Mouse (Mus musculus) mature B cell (primary cell): ENCODE data around the gene Ing5.
"Not testable (repeated sequence)": the region's sequence is repeated elsewhere in the genome, so short reads cannot be mapped to it uniquely, and the experiment has no call there.

ENCODE experiments used
- in situ Hi-C: fragments of 300-500 bp; cut with MboI; formaldehyde crosslinking; loops from 2 replicates; pipeline ENCODE4 v1.14.3; 2019

Gene Ing5

DNA sequence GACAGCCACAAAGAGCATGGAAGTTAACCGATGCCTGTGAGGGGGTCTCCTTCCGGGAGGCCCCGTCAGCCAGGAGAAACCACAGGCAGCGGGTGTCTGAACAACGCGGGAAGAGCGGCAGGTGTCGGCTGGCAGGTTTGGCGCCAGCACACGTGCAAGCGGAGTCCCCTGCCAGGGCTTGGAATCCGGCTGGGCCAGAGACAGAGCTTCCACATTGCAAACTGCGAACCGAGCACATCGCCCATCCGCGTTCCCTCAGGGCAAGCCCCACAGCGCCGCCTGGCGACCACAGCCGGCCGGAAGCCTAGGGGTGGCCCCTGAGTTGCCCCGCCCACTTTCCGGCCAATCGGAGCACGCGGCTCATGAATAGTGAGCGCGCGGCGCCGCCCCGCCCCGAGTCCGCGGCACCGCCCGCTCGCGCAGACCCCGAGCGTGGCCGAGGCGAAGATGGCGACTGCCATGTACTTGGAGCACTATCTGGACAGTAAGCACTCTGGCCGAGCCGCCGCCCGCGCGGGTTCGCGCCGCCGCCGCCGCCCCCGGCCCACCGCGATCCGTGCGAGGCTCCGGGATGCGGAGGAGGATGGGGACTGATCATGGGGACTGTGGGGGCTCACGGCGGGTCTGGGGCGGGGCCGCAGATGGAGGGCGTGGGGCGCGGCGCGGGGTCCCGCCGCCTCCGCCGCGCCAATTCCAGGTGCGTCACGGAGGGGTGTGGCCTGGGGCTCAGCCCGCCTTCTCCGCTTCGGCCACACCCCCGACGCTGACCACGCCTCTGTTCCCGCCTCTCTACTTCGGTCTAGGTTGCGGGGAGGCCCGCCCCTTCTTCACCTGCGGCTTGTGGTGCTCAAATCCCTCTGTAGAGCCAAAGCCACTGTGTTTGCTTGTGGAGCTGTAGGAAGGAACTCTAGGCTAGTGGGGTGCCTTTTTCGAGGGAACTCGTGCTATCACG is at the start of gene Ing5:
TSS of gene Ing5 (plus strand) at position 410 of the 952 bp plus-strand sequence.
- in situ Hi-C loops: loop anchor here (25.0 kb wide), 1 partner anchor 892 kb away; the partner anchor contains the start of genes Ankmy1, Dusp28 and Rnpepl1

DNA sequence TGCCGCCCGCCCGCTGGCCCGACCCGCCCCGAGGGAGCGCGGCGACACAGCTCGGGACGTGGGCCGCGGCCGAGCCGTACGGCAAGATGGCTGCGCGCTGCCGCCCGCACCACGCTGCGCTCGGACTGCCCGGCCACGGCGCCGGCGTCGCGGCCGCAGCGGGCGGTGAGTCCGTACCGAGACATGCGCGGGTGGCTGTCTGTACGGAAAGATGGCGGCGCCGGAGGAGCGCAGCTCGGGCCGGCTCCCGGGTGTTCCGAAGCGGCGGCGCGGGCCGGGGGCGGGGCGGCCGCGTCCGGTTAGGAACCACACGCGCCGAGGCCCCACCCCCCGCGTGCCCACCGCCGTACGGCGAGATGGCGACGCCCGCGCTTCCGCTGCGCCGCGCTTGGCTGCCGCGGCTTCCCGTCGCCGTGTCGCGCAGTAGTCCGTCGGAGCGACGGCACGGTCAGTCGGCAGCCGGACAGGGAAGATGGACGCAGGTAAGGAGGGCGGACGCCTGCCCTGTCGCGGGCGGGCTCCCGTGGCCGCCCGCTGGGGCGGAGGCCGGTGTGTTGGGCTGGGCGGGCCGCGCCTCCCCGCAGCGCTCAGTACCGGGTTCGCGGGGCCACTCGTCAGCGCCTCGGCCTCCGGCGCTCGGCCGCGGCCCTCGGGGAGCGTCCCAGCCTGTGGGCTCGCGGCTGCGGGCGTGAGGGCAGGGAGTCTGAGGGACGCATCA is 49.0 kb upstream of the Ing5 start, which contains the start of gene Thap4:
TSS of gene Thap4 (minus strand) at position 292 of the 718 bp plus-strand sequence.
- in situ Hi-C loops: no loop called here

DNA sequence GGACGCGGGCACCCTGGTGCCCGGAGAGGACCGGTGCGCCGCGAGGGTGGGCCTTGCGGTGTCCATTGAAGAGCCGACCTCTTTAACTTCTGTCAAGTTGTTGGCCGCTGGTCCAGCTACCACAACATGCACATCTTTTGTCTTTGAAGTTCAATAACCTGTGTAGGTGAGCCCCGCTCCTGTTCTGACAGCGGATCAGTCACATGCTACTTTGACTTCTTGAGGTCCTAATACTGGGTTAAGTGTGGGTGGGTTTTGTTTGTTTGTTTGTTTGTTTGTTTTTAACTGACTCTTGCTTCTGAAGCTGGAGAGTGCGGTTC is 48.5 kb upstream of the Ing5 start:
- in situ Hi-C loops: no loop called here

DNA sequence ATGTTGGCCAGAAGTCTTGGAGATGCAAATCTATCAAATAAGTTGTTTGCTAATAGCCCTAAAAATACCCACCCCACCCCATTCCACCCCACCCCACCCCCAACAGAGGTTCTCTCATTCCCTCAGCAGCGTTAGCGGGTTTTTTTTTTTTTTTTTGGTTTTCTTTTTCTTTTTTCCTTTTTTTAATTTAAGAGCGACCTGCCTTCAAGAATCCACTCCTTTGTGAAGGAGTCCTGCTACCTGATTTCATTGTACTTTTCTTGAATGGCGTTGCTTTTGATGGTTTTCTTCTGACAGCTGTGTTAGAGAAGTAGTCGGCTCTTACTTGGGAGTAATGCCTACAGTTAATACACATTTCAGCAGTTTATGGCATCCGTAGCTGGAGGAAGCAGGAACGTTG is 48.1 kb upstream of the Ing5 start:
- in situ Hi-C loops: no loop called here

DNA sequence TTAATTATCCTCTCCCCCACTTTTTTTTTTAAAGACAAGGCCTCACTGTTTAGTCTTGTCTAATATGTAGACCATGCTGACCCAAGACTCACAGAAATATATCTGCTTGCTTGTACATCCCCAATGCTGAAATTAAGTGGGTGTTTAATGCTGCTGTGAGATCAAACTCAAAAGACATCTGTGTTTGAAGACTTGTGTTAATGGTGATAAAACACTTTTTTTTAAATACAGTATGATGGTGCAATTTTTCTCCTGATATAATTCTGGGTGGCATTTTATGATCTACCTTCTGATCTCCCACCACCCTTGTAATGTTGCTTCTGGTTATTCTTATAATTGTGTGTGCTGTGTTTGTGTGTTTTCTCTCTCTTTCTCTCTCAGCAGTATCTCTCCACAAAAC is 47.6 kb upstream of the Ing5 start:
- in situ Hi-C loops: no loop called here

DNA sequence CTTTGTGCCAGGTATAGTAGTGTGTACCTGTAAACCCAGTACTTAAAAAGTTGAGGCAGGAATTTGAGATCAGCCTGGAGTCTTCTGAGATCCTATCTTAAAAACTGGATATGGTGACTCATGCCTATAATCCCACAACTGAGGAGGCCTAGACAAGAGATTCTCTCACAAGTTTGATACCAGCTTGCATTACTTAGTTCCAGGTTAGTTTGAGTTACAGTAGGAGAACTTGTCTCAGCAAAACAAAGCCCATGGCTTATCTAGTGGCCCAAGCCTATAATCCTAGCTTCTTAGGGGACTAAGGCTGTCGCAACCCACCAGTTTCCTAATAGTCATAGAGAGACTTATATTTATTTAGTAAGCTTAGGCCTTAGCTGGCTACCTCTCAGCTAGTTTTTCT is 43.7 kb upstream of the Ing5 start:
- in situ Hi-C loops: no loop called here

DNA sequence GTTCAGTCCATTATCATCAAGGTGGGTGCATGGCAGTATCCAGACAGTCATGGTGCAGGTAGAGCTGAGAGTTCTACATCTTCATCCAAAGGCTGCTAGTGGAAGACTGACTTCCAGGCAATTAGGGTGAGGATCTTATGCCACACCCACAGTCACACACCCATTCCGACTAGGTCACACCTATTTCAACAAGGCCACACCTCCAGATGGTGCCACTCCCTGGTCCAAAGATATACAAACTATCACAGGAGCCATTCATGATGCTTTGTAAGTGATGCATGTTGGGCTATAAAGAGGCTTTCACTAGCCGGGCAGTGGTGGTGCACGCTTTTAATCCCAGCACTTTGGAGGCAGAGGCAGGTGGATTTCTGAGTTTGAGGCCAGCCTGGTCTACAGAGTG is 40.2 kb upstream of the Ing5 start:
- in situ Hi-C loops: not testable (repeated sequence)

DNA sequence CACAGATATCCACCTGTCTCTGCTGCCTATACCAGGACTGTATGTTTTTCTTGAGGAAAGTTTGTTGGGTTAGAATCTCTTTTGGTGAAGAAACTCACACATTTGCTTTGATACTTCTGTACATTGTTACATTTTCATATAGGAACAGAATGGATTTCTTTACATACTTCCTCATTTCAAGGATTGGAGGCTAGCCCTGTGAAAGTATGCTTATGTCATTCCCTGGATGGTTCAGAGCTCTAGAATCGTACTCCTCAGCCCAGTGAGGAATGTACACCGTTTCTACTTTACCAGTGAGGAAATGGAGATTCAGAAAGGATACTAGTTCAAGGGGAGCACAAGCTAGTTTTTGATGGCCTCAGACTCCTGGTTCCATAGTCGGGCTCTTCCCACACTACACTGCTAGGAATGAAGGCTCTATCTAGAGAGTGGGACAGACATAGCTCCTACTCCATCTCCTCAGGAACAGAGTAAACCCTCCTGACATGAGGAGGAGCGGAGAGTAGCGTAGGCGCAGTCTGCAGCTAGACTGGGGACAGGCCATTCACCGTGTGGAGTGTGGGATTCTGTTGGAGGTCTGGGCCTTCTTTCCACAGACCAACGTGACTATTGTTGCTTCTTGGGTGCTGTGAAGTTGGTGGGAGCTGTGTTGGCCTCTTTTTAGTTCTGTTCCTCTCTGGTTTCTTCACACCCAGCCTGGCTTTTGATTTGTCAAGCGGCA is 38.7 kb upstream of the Ing5 start:
- in situ Hi-C loops: no loop called here

DNA sequence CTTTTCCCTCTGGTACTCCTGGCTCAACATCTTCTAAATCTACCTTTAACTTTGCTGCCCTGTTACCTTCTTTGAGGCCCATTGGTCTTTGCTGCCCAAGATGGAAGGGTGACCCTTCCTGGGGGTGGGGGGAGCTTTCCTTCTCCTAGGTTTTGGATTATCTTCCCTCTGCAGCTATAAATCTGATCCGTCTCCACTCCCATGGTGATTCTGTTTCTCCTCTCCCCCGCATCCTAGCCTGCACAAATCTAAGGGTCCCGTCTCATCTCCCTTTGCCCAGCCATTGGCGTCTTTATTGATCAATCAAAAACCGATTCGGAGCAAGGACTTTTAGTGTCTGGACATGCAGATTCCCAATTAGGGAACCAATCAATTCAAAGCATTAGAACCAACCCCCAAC is 36.2 kb upstream of the Ing5 start:
- in situ Hi-C loops: no loop called here

DNA sequence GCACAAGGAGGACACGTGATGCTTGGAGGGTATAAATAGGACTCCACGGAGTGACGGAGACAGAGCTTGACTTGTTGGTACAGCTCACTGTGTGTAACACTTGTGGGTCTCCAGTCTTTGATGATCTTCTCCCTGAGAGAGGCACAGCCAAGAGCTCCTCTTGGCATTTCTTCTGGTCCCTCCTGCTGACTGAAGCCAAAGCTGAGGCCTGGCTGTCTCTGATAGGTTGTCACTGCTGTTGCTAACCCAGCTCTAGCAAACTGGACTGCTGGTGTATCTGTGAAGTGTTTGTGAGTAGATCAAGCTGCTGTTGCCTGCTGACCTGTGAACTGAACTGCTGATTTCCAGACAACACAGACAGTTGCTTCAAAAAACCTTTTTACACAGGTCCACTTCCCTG is 33.9 kb upstream of the Ing5 start:
- in situ Hi-C loops: no loop called here

DNA sequence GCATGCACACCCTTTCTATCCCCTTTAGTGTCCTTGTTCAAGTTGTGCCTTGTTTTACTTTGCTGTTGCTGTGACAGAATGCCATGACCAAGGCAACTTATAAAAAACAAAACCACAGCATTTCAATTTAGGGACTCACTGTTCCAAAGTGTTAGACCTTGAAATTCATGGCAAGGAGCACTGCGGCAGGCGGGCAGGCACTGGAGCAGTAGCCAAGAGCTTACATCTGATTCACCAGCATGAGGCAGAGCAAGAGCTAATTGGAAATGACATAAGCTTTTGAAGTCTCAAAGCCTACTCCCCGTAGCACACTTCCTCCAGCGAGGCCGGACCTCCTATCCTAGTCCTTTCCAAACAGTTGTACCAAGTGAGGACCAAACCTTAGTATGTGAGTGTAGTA is 27.1 kb upstream of the Ing5 start:
- in situ Hi-C loops: no loop called here

DNA sequence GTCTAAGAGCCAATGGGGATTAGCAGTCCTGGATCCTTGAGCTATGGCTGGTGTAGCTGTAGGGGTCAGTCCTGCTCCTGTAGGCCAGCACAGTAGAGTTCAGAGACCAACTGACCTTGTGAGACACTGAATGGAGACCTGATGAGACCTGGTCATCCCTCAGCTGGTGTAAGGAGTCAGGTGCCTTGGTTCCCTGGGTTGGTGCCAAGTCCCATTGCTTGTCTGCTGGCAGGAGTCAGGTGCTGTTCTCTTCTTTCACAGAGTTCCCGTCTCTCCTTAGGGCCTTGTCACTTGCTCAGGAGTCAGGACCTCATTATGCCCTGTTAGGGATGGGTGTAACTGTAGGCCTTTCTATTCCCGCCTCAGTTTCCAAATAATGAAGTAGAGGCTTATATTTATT is 16.9 kb upstream of the Ing5 start:
- in situ Hi-C loops: no loop called here

DNA sequence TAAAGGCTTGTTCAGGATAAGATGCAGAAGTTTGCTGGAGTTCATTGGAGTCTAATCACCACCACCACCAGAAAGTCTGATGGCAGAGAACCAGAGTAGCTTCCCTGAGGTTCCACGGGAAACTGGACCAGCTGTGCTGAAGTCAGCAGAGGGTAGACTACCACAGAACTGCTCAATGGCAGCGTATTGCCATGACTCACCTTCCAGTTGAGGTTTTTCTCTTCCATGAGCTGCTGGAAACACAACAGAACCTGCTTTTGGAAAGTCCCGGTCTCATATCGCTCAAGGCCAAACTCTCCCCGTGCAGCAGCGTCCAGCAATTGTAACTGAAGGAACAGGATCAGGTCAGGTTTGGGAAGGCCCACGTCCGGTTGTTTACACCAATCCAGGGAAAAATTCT is 9.2 kb upstream of the Ing5 start:
- in situ Hi-C loops: no loop called here

DNA sequence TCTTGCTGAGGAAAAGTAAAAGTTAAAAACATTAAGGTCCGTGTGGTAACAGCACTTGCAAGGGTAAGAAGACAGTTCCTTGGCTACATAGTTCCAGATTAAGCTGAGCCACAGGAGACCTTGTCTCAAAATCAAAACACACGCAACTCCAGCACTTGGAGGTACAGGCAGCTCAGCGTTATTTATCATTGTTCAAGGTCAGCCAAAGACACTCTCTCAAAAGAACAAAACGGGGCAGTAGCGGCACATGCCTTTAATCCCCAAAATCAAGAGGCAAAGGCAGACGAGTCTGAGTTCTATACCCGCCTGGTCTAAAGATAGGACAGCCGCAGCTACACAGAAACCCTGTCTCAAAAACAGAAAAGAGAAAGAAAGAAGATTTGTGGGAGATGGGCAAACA is 7.9 kb upstream of the Ing5 start:
- in situ Hi-C loops: no loop called here

DNA sequence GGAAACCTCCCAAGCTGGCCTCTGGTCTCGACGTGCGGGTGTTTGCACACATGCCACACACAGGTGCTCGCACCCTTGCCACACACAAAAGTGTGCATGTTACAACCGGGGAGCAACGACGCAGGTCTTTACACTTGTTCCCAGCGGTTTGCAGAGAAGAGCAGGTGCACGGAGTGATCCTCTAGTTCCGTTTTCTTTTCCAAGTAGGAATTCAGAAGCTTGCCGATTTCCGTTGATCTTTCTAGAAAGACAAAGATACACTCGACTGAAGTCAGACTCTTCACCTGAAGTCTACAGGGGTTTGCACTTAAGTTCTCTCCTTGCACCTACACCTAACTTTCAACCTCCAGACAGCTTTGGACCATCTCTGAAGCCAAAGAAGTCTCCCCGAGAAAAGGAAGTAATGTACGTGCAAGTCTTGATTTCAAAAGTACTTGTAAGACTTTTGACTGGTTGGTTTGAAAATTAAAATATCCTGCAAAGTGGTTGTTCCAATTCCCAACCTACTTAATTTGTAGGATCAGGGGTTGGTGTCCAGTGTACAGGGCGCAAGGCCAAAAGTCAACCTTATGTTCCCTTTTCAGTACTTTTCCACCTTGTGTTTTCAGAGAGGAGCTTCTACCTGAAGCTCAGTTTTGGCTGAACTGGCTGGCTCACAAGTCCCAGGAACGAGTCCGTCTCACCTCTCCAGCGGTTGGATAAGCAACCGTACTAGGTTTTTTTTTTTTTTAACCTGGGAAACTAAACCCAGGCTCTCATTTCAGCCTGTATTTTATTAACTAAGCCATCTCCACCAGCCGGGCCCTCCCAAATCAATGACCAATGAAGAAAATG is 2.9 kb upstream of the Ing5 start:
- in situ Hi-C loops: loop anchor here (25.0 kb wide), 1 partner anchor 889 kb away; the partner anchor contains the start of genes Ankmy1, Dusp28 and Rnpepl1

DNA sequence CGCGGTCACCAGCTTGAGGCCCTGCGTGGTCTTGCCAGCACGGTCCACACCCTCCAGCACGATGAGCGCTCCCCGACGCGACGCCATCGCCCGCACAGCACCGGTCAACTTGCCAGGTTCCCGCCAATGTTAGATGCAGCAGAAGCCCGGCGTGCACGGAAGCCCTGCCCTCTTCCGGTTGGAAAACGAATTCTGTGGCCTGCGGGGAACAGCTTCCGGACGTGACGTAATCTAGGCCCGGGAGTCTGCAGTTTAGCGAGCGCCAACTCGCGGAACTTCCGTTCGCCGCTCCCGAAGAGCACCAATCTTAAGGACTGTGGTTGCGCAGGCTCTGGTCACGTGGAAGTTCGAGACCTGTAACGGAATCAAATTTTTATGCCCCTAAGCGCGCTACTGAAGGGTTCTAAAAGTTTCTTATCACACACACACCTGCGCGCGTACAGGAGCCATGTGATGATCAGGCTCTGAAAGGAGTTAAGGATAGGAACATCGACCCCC is 2.0 kb upstream of the Ing5 start, which contains the start of gene Dtymk:
TSS of gene Dtymk (minus strand) at position 194 of the 498 bp plus-strand sequence.
- in situ Hi-C loops: loop anchor here (25.0 kb wide), 1 partner anchor 889 kb away; the partner anchor contains the start of genes Ankmy1, Dusp28 and Rnpepl1

DNA sequence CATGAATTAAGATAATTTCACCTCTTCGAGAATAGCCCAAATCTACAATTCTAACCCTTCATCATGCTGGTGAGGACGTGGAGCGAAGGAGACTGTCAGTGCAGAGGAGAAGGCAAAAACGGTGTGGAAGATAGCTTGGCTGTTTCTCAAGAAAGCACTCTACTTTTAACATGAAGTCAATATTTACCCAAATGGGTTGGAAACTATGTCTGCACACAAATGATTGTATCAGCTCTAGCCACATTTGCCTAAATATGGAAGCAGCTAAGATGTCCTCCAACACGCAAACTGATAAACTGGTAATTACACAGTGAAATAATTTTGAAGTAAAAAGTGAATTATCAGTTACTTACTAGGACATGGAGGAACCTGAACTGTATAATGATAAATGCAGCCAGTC is 994 bp upstream of the Ing5 start:
- in situ Hi-C loops: loop anchor here (25.0 kb wide), 1 partner anchor 890 kb away; the partner anchor contains the start of genes Ankmy1, Dusp28 and Rnpepl1

DNA sequence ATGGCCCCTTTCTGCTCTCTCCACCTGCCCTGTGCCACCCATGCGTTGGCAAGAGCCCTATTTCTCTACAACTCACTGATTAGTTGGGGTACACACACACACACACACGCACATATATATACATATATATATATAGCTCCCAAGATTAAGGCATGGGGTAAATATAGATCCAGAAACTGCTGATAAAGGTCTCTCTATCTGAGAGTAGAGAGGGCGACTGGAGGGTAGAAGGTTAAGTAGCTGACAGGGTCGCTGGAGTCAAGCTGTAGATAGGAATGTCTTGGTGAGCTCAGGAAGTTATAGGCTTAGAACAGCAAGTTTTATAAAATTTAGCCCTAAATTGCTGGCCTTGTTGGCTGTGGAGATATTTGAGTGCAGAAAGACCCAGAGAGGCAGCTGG is 1.1 kb downstream of the Ing5 start:
- in situ Hi-C loops: loop anchor here (25.0 kb wide), 1 partner anchor 893 kb away; the partner anchor contains the start of genes Ankmy1, Dusp28 and Rnpepl1

DNA sequence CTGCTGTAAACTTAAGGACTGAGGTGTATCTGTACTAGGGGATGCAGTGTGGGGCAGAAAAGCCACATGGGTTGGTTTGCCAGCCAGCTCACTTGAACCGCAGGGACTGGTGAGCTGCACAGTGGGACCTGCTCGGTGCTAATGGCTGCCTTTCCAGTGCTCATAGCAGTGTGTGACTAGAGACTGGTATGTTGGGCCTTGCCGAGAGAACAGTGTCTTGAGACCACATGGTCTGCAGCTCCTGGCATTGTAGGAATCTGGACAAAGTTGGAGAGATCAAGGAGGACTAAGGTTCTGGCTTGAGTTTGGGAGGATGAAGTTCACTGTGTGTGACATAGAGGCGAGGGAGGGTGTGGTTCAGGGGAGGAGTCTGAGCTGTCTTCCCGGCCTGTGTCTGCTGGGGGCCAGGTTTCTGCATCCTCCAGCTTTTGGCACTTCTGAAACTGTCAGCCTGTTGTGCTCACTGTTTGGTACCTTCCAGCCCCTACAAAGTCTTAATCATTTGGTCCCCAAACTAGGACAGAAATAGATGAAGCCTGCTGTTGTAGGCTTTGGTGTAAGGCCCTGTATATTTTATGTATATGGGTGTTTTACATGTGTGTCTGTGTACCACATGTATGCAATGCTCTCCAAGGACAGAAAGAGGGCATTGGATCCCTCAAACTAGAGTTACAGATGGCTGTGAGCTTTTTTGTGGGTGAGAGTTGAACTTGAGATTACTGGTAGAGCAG is 1.6 kb downstream of the Ing5 start:
- in situ Hi-C loops: loop anchor here (25.0 kb wide), 1 partner anchor 893 kb away; the partner anchor contains the start of genes Ankmy1, Dusp28 and Rnpepl1

DNA sequence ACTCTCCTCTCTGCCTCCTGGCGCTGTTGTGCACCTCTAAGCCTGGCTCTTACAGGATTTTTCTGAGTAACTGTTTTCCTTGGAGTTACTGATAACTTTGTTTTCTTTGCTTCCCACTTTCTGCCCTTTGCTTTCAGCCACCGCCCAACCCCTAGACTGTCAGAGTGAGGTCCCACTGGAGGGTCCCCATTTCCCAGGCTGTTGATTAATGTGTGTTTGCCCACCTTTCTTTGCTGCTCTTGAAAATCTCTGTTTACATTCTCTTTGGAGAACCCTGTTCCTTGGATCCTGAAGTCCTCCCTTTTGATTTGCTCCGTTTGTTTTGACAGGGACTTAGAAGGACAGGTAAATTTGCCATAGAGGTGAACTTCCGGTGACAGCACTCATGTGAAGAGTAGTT is 5.1 kb downstream of the Ing5 start:
- in situ Hi-C loops: loop anchor here (25.0 kb wide), 1 partner anchor 897 kb away; the partner anchor contains the start of genes Ankmy1, Dusp28 and Rnpepl1
